Mouse (Mus musculus): Measurements from ENCODE around the gene Upf3b.

Upf3b gene

GRCm38 (mm10) chrX:37076651-37077050, 33.5 kb downstream of the Upf3b start:
- DNase-seq (ENCODE audit: low spot score) = no peak

GRCm38 (mm10) chrX:37074262-37074892, 35.7 kb downstream of the Upf3b start:
- peak; percentile 77 for DNase-seq (ENCODE audit: low spot score)

- DNase-seq (ENCODE audit: low spot score) = no peak
These were observed 41.4 kb downstream of the Upf3b start for GRCm38 (mm10) chrX:37068766-37069165.

DNA sequence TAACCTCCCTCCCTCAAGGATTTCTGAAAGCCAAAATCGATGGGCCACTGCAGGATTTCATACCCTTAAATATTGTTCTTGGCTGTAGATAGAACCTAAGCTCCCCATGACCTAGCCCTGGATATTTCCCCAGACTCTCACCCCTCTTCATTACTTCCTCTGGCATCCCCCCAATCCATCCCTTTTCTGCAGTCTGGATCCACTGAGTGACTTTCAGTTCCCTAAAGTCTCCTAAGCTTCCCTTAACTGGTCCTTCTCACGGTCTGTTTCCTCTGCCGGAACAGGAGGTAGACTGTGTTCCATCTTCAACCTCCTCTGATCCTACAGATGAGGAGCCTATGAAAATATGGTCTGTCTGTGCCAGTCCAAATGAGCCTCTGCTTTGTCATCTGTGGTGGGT, 42.8 kb downstream of the Upf3b start:
- no peak for DNase-seq (ENCODE audit: low spot score)

DNA sequence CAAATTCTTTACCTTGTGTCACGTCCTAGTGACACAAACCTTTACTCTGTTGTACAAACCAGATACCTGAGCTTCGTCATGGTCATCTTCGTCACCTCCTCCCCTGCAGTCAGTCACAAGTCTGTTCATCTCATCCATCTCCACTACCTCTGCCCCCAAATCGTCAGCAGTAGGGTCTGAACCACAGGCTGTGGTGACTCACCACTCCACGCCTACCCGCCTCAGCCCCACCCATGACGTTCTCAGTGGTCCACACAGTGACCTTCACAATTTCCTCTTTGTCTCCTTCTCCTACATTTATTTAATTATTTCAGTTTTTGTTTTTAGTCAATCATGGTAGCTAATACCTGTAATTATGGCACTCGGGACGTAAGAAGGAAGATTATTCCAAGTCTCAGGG, 46.2 kb downstream of the Upf3b start:
- DNase-seq (ENCODE audit: low spot score) = no peak

GRCm38 (mm10) chrX:37048890-37049823, 61.0 kb downstream of the Upf3b start:
- DNase-seq (ENCODE audit: low spot score) = no peak

DNA sequence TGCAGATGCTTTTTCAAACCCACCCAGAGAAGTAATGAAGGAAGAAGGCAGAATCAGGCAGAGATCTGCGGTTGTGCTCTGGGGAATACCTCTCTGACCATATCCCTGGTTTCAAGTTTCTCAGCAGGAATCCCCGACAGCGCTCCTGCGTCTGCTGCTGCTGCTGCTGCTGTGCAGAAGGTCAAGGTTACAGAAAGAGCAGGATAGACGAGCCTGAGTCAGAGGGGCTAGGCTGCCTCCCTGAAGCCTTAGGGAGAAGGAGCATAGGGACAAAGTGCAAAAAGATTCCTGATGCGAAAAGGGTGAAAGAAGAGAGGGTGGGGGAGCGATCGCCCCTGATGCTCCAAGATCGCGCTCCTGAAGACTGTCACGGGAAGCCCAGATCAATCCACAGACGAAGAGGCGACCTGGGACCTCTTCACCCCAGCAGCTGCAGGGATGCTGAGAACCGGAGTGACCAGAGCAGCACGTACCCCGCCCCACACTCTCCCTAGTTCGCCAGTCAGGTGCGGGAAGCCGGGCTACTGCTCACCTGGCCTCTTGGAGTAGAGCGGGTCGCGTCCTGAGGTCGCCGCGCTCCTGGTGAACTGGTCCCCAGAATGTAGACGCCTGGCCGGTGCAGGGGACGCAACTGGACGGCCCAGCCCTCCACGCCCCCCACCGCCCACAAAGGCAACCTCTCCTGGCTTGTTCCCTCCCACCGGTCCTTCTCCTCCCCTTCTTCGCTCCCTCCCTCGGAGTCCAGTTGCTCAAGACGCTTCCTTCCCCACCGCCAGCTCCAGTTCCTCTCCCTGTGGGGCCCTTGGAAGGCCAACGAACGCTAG, 61.8 kb downstream of the Upf3b start, which contains the start of gene Sowahd:
TSS of gene Sowahd (plus strand) at position 780 of the 824 bp plus-strand sequence.
- no peak for DNase-seq (ENCODE audit: low spot score)

GRCm38 (mm10) chrX:37042726-37043125, 67.4 kb downstream of the Upf3b start:
- peak; percentile 74 for DNase-seq (ENCODE audit: low spot score)

Data from adipocyte (in vitro differentiated cells).